Mouse (Mus musculus): ENCODE data around the gene Ptov1.

DNA sequence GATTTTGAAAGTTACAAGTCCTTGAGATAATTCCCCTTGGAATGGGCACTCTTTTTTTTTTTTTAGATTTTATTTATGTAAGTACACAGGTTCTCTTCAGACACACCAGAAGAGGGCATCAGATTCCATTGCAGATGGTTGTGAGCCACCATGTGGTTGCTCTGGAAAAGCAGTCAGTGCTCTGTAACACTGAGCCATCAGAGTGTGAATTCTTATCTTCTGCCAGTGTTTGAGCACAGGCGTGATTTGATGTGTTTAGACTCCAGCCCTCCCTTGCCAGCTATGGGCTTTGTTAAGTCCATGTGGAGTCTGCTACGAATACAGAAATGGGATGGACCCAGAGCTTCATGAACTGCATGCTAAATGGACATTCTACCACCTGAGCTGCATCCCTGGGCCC, 51.4 kb downstream of the Ptov1 start:
- TF ChIP-seq CTCF (IDR thresholded peaks at IDR 0.05) (peak; percentile 53), EP300 (IDR thresholded peaks at IDR 0.05; ENCODE audit: insufficient read depth, low read depth, low read length) (no peak), POLR2A (IDR thresholded peaks at IDR 0.05; ENCODE audit: insufficient read depth, low read depth, low read length) (no peak)

Measured in heart, adult 2 months (tissue).